Mouse (Mus musculus) liver, embryonic 11.5 days (tissue): Measurements from ENCODE around the gene Olfr275. TPM values are rescaled to one million over a fixed set of nuclear protein-coding genes. Genes with fewer than 3 reads are reported as not detected.

Experiments used
- ATAC-seq: fragments of 200-750 bp; cut with Nextera tagmentation; replicated peaks from 2 replicates; pipeline ENCODE4 v1.8.0; 2017; ENCODE audit warnings: moderate number of reproducible peaks, mild to moderate bottlenecking, moderate TSS enrichment, moderate library complexity; ENCODE audit not compliant: low FRiP score
- DNase-seq: peaks from one replicate; pipeline ENCODE4 v3.0.0-alpha.2; 2017; ENCODE audit warnings: low spot score
- H3K27ac ChIP-seq: fragments of 300-500 bp; sonication (generic); 2 replicates; pipeline ENCODE4 v1.5.1; 2014; ENCODE audit warnings: mild to moderate bottlenecking, low read depth, low read length, control low read depth
- H3K27me3 ChIP-seq: fragments of 300-500 bp; sonication (generic); replicated peaks from 2 replicates; pipeline ENCODE4 v1.6.1; 2014; ENCODE audit warnings: low read length, mixed read lengths; ENCODE audit not compliant: control insufficient read depth, insufficient read depth
- H3K36me3 ChIP-seq: fragments of 300-500 bp; sonication (generic); 2 replicates; pipeline ENCODE4 v1.6.1; 2014; ENCODE audit warnings: mild to moderate bottlenecking, low read length, moderate library complexity, mixed read lengths; ENCODE audit not compliant: control insufficient read depth, insufficient read depth
- H3K4me1 ChIP-seq: fragments of 300-500 bp; sonication (generic); replicated peaks from 2 replicates; pipeline ENCODE4 v1.6.1; 2014; ENCODE audit warnings: low read length, mixed read lengths; ENCODE audit not compliant: control insufficient read depth, insufficient read depth
- H3K4me2 ChIP-seq: fragments of 300-500 bp; sonication (generic); 2 replicates; pipeline ENCODE4 v1.6.1; 2014; ENCODE audit warnings: mild to moderate bottlenecking, control low read depth, moderate library complexity
- H3K4me3 ChIP-seq: fragments of 300-500 bp; sonication (generic); 2 replicates; pipeline ENCODE4 v1.5.1; 2014; ENCODE audit warnings: low read depth, low read length, control low read depth
- H3K9ac ChIP-seq: fragments of 300-500 bp; sonication (generic); 2 replicates; pipeline ENCODE4 v1.6.1; 2014; ENCODE audit warnings: low read depth, low read length, control low read depth
- H3K9me3 ChIP-seq: fragments of 300-500 bp; sonication (generic); 2 replicates; pipeline ENCODE4 v1.6.1; 2016; ENCODE audit warnings: low read length, inconsistent platforms, mixed read lengths; ENCODE audit not compliant: control insufficient read depth
- WGBS: fragments of 180-500 bp; shearing (Covaris S2); extraction: QIAGEN DNeasy Blood & Tissue Kit; methylation state at CpG from one replicate; pipeline ENCODE4 v1.1.7; 2014; 5-methylcytosine and 5-hydroxymethylcytosine counted together
- polyA plus RNA-seq: library from polyadenylated mRNA; unstranded; fragments of >200 nt; fragmentation: Nextera tagmentation; extraction: Ambion mirVana; gene quantifications from 2 replicates; pipeline ENCODE4 v1.2.1, GENCODE M21; 2014

The Olfr275 gene
- polyA plus RNA-seq, 1 experiment from 2014 or later = not detected

GRCm38 (mm10) chr4:52859136-52859535 lies 44.7 kb downstream of the Olfr275 start, which contains the start of gene Olfr273:
TSS of gene Olfr273 (minus strand) at chr4:52859236.
- Histone ChIP-seq H3K27me3 (no peaks in the 10 kb centered on the region), H3K4me2 (no peak within 1 kb of the TSS), H3K9me3 (no peaks in the 10 kb centered on the region), H3K9ac (no peak within 1 kb of the TSS), H3K4me3 (no peak within 1 kb of the TSS), H3K36me3 (no peaks in the 10 kb centered on the region), H3K27ac (no peak within 1 kb of the TSS), H3K4me1 (no peaks in the 10 kb centered on the region)
- WGBS = 64% methylated on average over 1 of the region's 1 CpGs
- DNase-seq (no peak), ATAC-seq (no peak)

- ATAC-seq (no peak), DNase-seq (no peak)
- no peaks in the 10 kb centered on the region for H3K27me3 ChIP-seq
- H3K9me3 ChIP-seq = no peaks in the 10 kb centered on the region
- H3K9ac ChIP-seq = no peak overlapping the region
- no peak overlapping the region for H3K4me3 ChIP-seq
- H3K4me2 ChIP-seq = no peak overlapping the region
- no peak overlapping the region for H3K27ac ChIP-seq
- 85% methylated on average over 9 of the region's 9 CpGs for WGBS
- no peaks in the 10 kb centered on the region for H3K36me3 ChIP-seq
- H3K4me1 ChIP-seq = no peaks in the 10 kb centered on the region
Observed at GRCm38 (mm10) chr4:52864156-52864555, 49.8 kb downstream of the Olfr275 start.

Other genes starting within 250 kb of the Olfr275 start
- 0.10 TPM in 1 of 2 replicates, not detected in the other for gene Toporsl, start 218.3 kb upstream of the Olfr275 start, polyA plus RNA-seq
- gene Olfr273, start 44.6 kb downstream of the Olfr275 start, polyA plus RNA-seq = not detected in 2 replicates
- not detected in 2 replicates for gene Olfr272, start 104.6 kb downstream of the Olfr275 start, polyA plus RNA-seq
- not detected in 2 replicates for gene Olfr270, start 149.9 kb downstream of the Olfr275 start, polyA plus RNA-seq
- not detected in 2 replicates for gene Nipsnap3a, start 174.7 kb downstream of the Olfr275 start, polyA plus RNA-seq
- 67.4 and 75.1 TPM in 2 replicates for gene Nipsnap3b, start 197.3 kb downstream of the Olfr275 start, polyA plus RNA-seq